Mouse (Mus musculus) forebrain, embryonic 11.5 days (tissue): Measurements from ENCODE around the gene Dock6. TPM values are rescaled to one million over a fixed set of nuclear protein-coding genes. Genes with fewer than 3 reads are reported as not detected.
A peak's percentile ranks its signal among the peaks of the same experiment; 100 is the strongest.
"Not testable (repeated sequence)": the region's sequence is repeated elsewhere in the genome, so short reads cannot be mapped to it uniquely, and the experiment has no call there.

Experiments
- ATAC-seq: fragments of 200-750 bp; cut with Nextera tagmentation; replicated peaks from 2 replicates; pipeline ENCODE4 v1.8.0; 2017; ENCODE audit warnings: moderate TSS enrichment; ENCODE audit not compliant: low FRiP score
- DNase-seq: peaks from one replicate; pipeline ENCODE4 v3.0.0-alpha.2; 2017; ENCODE audit warnings: low spot score
- H3K27ac ChIP-seq: fragments of 300-500 bp; sonication (generic); 2 replicates; pipeline ENCODE4 v1.5.1; 2014; ENCODE audit warnings: low read depth, low read length
- H3K27me3 ChIP-seq: fragments of 300-500 bp; sonication (generic); 2 replicates; pipeline ENCODE4 v1.6.1; 2014; ENCODE audit warnings: mild to moderate bottlenecking, low read length, mixed read lengths; ENCODE audit not compliant: control insufficient read depth, insufficient read depth
- H3K36me3 ChIP-seq: fragments of 300-500 bp; sonication (generic); 2 replicates; pipeline ENCODE4 v1.6.1; 2014; ENCODE audit warnings: mild to moderate bottlenecking, low read length, moderate library complexity, mixed read lengths; ENCODE audit not compliant: control insufficient read depth, insufficient read depth
- H3K4me1 ChIP-seq: fragments of 300-500 bp; sonication (generic); replicated peaks from 2 replicates; pipeline ENCODE4 v1.6.1; 2014; ENCODE audit warnings: low read length, mixed read lengths; ENCODE audit not compliant: control insufficient read depth, insufficient read depth
- H3K4me2 ChIP-seq: fragments of 300-500 bp; sonication (generic); 2 replicates; pipeline ENCODE4 v1.6.1; 2014; ENCODE audit warnings: low read depth, mild to moderate bottlenecking, low read length, moderate library complexity, mixed read lengths; ENCODE audit not compliant: severe bottlenecking
- H3K4me3 ChIP-seq: fragments of 300-500 bp; sonication (generic); 2 replicates; pipeline ENCODE4 v1.5.1; 2014; ENCODE audit warnings: low read depth, low read length
- H3K9ac ChIP-seq: fragments of 300-500 bp; sonication (generic); 2 replicates; pipeline ENCODE4 v1.6.1; 2014; ENCODE audit warnings: low read length
- H3K9me3 ChIP-seq: fragments of 300-500 bp; sonication (generic); 2 replicates; pipeline ENCODE4 v1.6.1; 2016; ENCODE audit warnings: low read length, mixed read lengths; ENCODE audit not compliant: control insufficient read depth
- WGBS: fragments of 180-500 bp; shearing (Covaris S2); extraction: QIAGEN DNeasy Blood & Tissue Kit; methylation state at CpG from one replicate; pipeline ENCODE4 v1.1.7; 2014; 5-methylcytosine and 5-hydroxymethylcytosine counted together
- polyA plus RNA-seq: library from polyadenylated mRNA; unstranded; fragments of >200 nt; fragmentation: Nextera tagmentation; extraction: Ambion mirVana; gene quantifications from 2 replicates; pipeline ENCODE4 v1.2.1, GENCODE M21; 2014

Dock6 gene
- polyA plus RNA-seq = 25.5 and 27.5 TPM in 2 replicates

- WGBS = under 1% methylated on average over 66 of the region's 68 CpGs
- H3K27ac ChIP-seq = no peak within 1 kb of the TSS
- no peaks in the 10 kb centered on the region; the same call in 1 of the 2 replicates for H3K4me1 ChIP-seq
- DNase-seq = peak; percentile 95
- no peaks in the 10 kb centered on the region for H3K36me3 ChIP-seq
- H3K9ac ChIP-seq = peak within 1 kb of the TSS; percentile 77
- H3K4me3 ChIP-seq = peak within 1 kb of the TSS; percentile 63
- peak; percentile 91 for ATAC-seq
- no peaks in the 10 kb centered on the region for H3K9me3 ChIP-seq
- peak within 1 kb of the TSS; percentile 71 for H3K4me2 ChIP-seq
- no peaks in the 10 kb centered on the region for H3K27me3 ChIP-seq
Observed at GRCm38 (mm10) chr9:21852128-21853091, at the start of gene Dock6. Gene Dock6 (minus strand): TSS chr9:21852635.

- no peaks in the 10 kb centered on the region for H3K4me1 ChIP-seq
- WGBS = 20% methylated on average over 10 of the region's 10 CpGs
- ATAC-seq (peak; percentile 84), DNase-seq (no peak)
- no peaks in the 10 kb centered on the region for H3K27me3 ChIP-seq
- no peak overlapping the region for H3K27ac ChIP-seq
- peak overlapping the region; percentile 36 for H3K4me3 ChIP-seq
- peak overlapping the region; percentile 32; the same call in 1 of the 2 replicates for H3K9ac ChIP-seq
- no peaks in the 10 kb centered on the region for H3K9me3 ChIP-seq
- peak overlapping the region; percentile 53 for H3K4me2 ChIP-seq
- no peaks in the 10 kb centered on the region for H3K36me3 ChIP-seq
Observed at GRCm38 (mm10) chr9:21901223-21901820, 48.9 kb upstream of the Dock6 start.

- H3K27ac ChIP-seq = no peak overlapping the region
- no peak for ATAC-seq
- no peak overlapping the region for H3K4me3 ChIP-seq
- no peaks in the 10 kb centered on the region for H3K9me3 ChIP-seq
- no peak overlapping the region for H3K9ac ChIP-seq
- 68% methylated on average over 3 of the region's 3 CpGs for WGBS
- no peak for DNase-seq
- H3K4me1 ChIP-seq = no peaks in the 10 kb centered on the region
- H3K27me3 ChIP-seq = no peaks in the 10 kb centered on the region
- H3K36me3 ChIP-seq = no peaks in the 10 kb centered on the region
- no peak overlapping the region for H3K4me2 ChIP-seq
Observed at GRCm38 (mm10) chr9:21889229-21889628, 36.8 kb upstream of the Dock6 start.

GRCm38 (mm10) chr9:21876601-21877000, 24.2 kb upstream of the Dock6 start:
- H3K4me1 ChIP-seq = no peaks in the 10 kb centered on the region
- no peak overlapping the region for H3K4me2 ChIP-seq
- ATAC-seq = no peak
- no peaks in the 10 kb centered on the region for H3K27me3 ChIP-seq
- H3K9me3 ChIP-seq = no peaks in the 10 kb centered on the region
- H3K4me3 ChIP-seq = no peak overlapping the region
- no peak overlapping the region for H3K9ac ChIP-seq
- no peaks in the 10 kb centered on the region for H3K36me3 ChIP-seq
- H3K27ac ChIP-seq = no peak overlapping the region
- 66% methylated on average over 3 of the region's 3 CpGs for WGBS
- no peak for DNase-seq

GRCm38 (mm10) chr9:21872204-21872603, 19.8 kb upstream of the Dock6 start:
- DNase-seq (no peak), ATAC-seq (no peak)
- Histone ChIP-seq H3K4me2 (no peak overlapping the region), H3K27me3 (no peaks in the 10 kb centered on the region), H3K27ac (no peak overlapping the region), H3K4me3 (no peak overlapping the region), H3K9ac (no peak overlapping the region), H3K9me3 (no peaks in the 10 kb centered on the region), H3K36me3 (no peaks in the 10 kb centered on the region), H3K4me1 (no peaks in the 10 kb centered on the region)
- WGBS = 70% methylated on average over 4 of the region's 4 CpGs

- H3K9me3 ChIP-seq = no peaks in the 10 kb centered on the region
- H3K9ac ChIP-seq = no peak overlapping the region
- ATAC-seq (no peak), DNase-seq (peak; percentile 63)
- no peaks in the 10 kb centered on the region for H3K36me3 ChIP-seq
- no peaks in the 10 kb centered on the region for H3K4me1 ChIP-seq
- 16% methylated on average over 20 of the region's 20 CpGs for WGBS
- no peaks in the 10 kb centered on the region for H3K27me3 ChIP-seq
- no peak overlapping the region for H3K4me3 ChIP-seq
- 0 out of 2 replicates have a peak overlapping the region, but pooled peaks have one; percentile 11 for H3K4me2 ChIP-seq
- no peak overlapping the region for H3K27ac ChIP-seq
Observed at GRCm38 (mm10) chr9:21870879-21871524, 18.6 kb upstream of the Dock6 start.

- not testable (repeated sequence) for ATAC-seq, H3K27me3 ChIP-seq
- peak; percentile 67 for DNase-seq
Observed at GRCm38 (mm10) chr9:21869290-21869689, 16.9 kb upstream of the Dock6 start.

GRCm38 (mm10) chr9:21867726-21868125, 15.3 kb upstream of the Dock6 start:
- no peak for DNase-seq
- no peak for ATAC-seq
- Histone ChIP-seq H3K4me2 (no peak overlapping the region), H3K4me3 (no peak overlapping the region), H3K27ac (no peak overlapping the region), H3K27me3 (no peaks in the 10 kb centered on the region), H3K9me3 (no peaks in the 10 kb centered on the region), H3K36me3 (no peaks in the 10 kb centered on the region), H3K9ac (no peak overlapping the region), H3K4me1 (no peaks in the 10 kb centered on the region)
- 79% methylated on average over 3 of the region's 3 CpGs for WGBS

More at GRCm38 (mm10) chr9:21869290-21869689, 16.9 kb upstream of the Dock6 start:
- not testable (repeated sequence) for H3K36me3 ChIP-seq, H3K4me2 ChIP-seq, H3K9ac ChIP-seq, H3K4me1 ChIP-seq, H3K9me3 ChIP-seq, H3K4me3 ChIP-seq, H3K27ac ChIP-seq
- 56% methylated on average over 7 of the region's 7 CpGs for WGBS
